Mouse (Mus musculus) CH12.LX (cell line): Measurements from ENCODE around the gene Oip5. TPM values are rescaled to one million over a fixed set of nuclear protein-coding genes. Genes with fewer than 3 reads are reported as not detected.

Experiments
- DNase-seq: peaks from one replicate; pipeline ENCODE4 v3.0.0-alpha.2; 2013; ENCODE audit errors: extremely low read depth
- H3K27ac ChIP-seq: 2 replicates; pipeline ENCODE4 v1.5.1; 2012; ENCODE audit warnings: low read depth, mild to moderate bottlenecking, control low read depth, moderate library complexity; ENCODE audit not compliant: insufficient read depth
- H3K27me3 ChIP-seq: replicated peaks from 2 replicates; pipeline ENCODE3; 2012; ENCODE audit warnings: inconsistent platforms
- H3K36me3 ChIP-seq, 2 experiments: replicated peaks in 1 of 2; 2 replicates each; pipeline versions ENCODE3 to v1.6.1; 2012; ENCODE audit warnings: inconsistent platforms in 1 of 2, low read length in 1 of 2, mild to moderate bottlenecking in 1 of 2, mixed read lengths in 1 of 2, moderate library complexity in 1 of 2; ENCODE audit not compliant: control insufficient read depth in 1 of 2, insufficient read depth in 1 of 2
- H3K4me1 ChIP-seq, 2 experiments: 2 replicates each; pipeline ENCODE4 v1.6.1; 2012; ENCODE audit warnings: inconsistent platforms in 1 of 2, moderate library complexity in 1 of 2; ENCODE audit not compliant: insufficient read depth in 2 of 2, control insufficient read depth in 1 of 2
- H3K4me2 ChIP-seq: 2 replicates; pipeline ENCODE4 v1.6.1; 2012; ENCODE audit warnings: low read depth, mild to moderate bottlenecking, control low read depth; ENCODE audit not compliant: poor library complexity, insufficient read depth, severe bottlenecking
- H3K4me3 ChIP-seq, 3 experiments: fragments of 150-350 bp in 1 of 3; sonication (generic) in 1 of 3; replicated peaks in 1 of 3; 2 replicates each; pipeline versions ENCODE3 to v1.5.1; 2011 to 2012; ENCODE audit warnings: low read depth in 2 of 3, low read length in 2 of 3, mild to moderate bottlenecking in 2 of 3, moderate library complexity in 2 of 3, control low read depth in 1 of 3, improper control_type of control experiment in 1 of 3, inconsistent platforms in 1 of 3, mixed read lengths in 1 of 3; ENCODE audit not compliant: poor library complexity in 1 of 3
- H3K79me2 ChIP-seq: replicated peaks from 2 replicates; pipeline ENCODE4 v1.6.1; 2012; ENCODE audit warnings: mild to moderate bottlenecking, moderate library complexity; ENCODE audit not compliant: control insufficient read depth, poor library complexity, insufficient read depth, severe bottlenecking; ENCODE audit errors: extremely low read depth
- H3K9ac ChIP-seq: 2 replicates; pipeline ENCODE4 v1.6.1; 2012; ENCODE audit warnings: low read depth, mild to moderate bottlenecking, control low read depth, moderate library complexity; ENCODE audit not compliant: insufficient read depth
- H3K9me3 ChIP-seq: replicated peaks from 2 replicates; pipeline ENCODE3; 2012; ENCODE audit warnings: low read length, inconsistent platforms, mixed read lengths
- BHLHE40 ChIP-seq: IDR thresholded peaks from 2 replicates; pipeline ENCODE4 v1.6.1; 2011; ENCODE audit warnings: mild to moderate bottlenecking, low read depth, low read length, improper control_type of control experiment
- CHD1 ChIP-seq: IDR thresholded peaks from 2 replicates; pipeline ENCODE4 v1.6.1; 2012; ENCODE audit warnings: low read depth, low read length, improper control_type of control experiment, inconsistent platforms
- CHD2 ChIP-seq: IDR thresholded peaks from 2 replicates; pipeline ENCODE4 v1.6.1; 2011; ENCODE audit warnings: low read length, improper control_type of control experiment
- CTCF ChIP-seq, 2 experiments: IDR thresholded peaks in 1 of 2; conservative IDR thresholded peaks in 1 of 2; 2 replicates each; pipeline ENCODE4 v1.5.1; 2011 to 2012; ENCODE audit warnings: low read depth in 2 of 2, low read length in 2 of 2, improper control_type of control experiment in 1 of 2, inconsistent platforms in 1 of 2, mild to moderate bottlenecking in 1 of 2, moderate library complexity in 1 of 2
- E2F4 ChIP-seq: IDR thresholded peaks from 2 replicates; pipeline ENCODE4 v1.6.1; 2011; ENCODE audit warnings: low read depth, low read length, improper control_type of control experiment; ENCODE audit not compliant: insufficient replicate concordance
- ELF1 ChIP-seq: IDR thresholded peaks from 2 replicates; pipeline ENCODE4 v1.6.1; 2014; ENCODE audit warnings: low read depth, mild to moderate bottlenecking, inconsistent platforms, low read length, improper control_type of control experiment
- EP300 ChIP-seq: IDR thresholded peaks from 2 replicates; pipeline ENCODE4 v1.6.1; 2011; ENCODE audit warnings: low read length, improper control_type of control experiment
- ETS1 ChIP-seq: conservative IDR thresholded peaks from 2 replicates; pipeline ENCODE4 v1.6.1; 2012; ENCODE audit warnings: low read depth, mild to moderate bottlenecking, inconsistent platforms, low read length, improper control_type of control experiment, moderate library complexity
- GABPA ChIP-seq: IDR thresholded peaks from 2 replicates; pipeline ENCODE4 v1.6.1; 2012; ENCODE audit warnings: low read depth, low read length, improper control_type of control experiment, inconsistent platforms; ENCODE audit not compliant: insufficient replicate concordance
- HCFC1 ChIP-seq: IDR thresholded peaks from 2 replicates; pipeline ENCODE4 v1.6.1; 2012; ENCODE audit warnings: low read depth, mild to moderate bottlenecking, inconsistent platforms, low read length, improper control_type of control experiment
- IRF4 ChIP-seq: IDR thresholded peaks from 2 replicates; pipeline ENCODE4 v1.6.1; 2014; ENCODE audit warnings: low read depth, mild to moderate bottlenecking, inconsistent platforms, low read length, improper control_type of control experiment
- JUN ChIP-seq: IDR thresholded peaks from 2 replicates; pipeline ENCODE4 v1.6.1; 2011; ENCODE audit warnings: low read depth, mild to moderate bottlenecking, low read length, improper control_type of control experiment, moderate library complexity; ENCODE audit not compliant: insufficient read depth
- JUND ChIP-seq: conservative IDR thresholded peaks from 2 replicates; pipeline ENCODE4 v1.6.1; 2011; ENCODE audit warnings: low read depth, low read length, improper control_type of control experiment
- KAT2A ChIP-seq: IDR thresholded peaks from 2 replicates; pipeline ENCODE4 v1.6.1; 2012; ENCODE audit warnings: low read length, improper control_type of control experiment, inconsistent platforms; ENCODE audit not compliant: insufficient replicate concordance
- MAFK ChIP-seq: IDR thresholded peaks from 2 replicates; pipeline ENCODE4 v1.6.1; 2011; ENCODE audit warnings: low read length, improper control_type of control experiment; ENCODE audit not compliant: insufficient replicate concordance
- MAX ChIP-seq: IDR thresholded peaks from 2 replicates; pipeline ENCODE4 v1.6.1; 2011; ENCODE audit warnings: low read length, improper control_type of control experiment
- MAZ ChIP-seq: IDR thresholded peaks from 2 replicates; pipeline ENCODE4 v1.6.1; 2012; ENCODE audit warnings: low read depth, mild to moderate bottlenecking, inconsistent platforms, low read length, improper control_type of control experiment, moderate library complexity
- MEF2A ChIP-seq: IDR thresholded peaks from 2 replicates; pipeline ENCODE4 v1.6.1; 2014; ENCODE audit warnings: low read depth, mild to moderate bottlenecking, inconsistent platforms, low read length, improper control_type of control experiment, borderline replicate concordance
- MXI1 ChIP-seq: IDR thresholded peaks from 2 replicates; pipeline ENCODE4 v1.6.1; 2011; ENCODE audit warnings: mild to moderate bottlenecking, low read depth, low read length, improper control_type of control experiment
- MYC ChIP-seq: IDR thresholded peaks from 2 replicates; pipeline ENCODE4 v1.6.1; 2011; ENCODE audit warnings: low read depth, mild to moderate bottlenecking, improper control_type of control experiment, low read length
- NELFE ChIP-seq: IDR thresholded peaks from 2 replicates; pipeline ENCODE4 v1.6.1; 2011; ENCODE audit warnings: low read depth, low read length, improper control_type of control experiment
- NRF1 ChIP-seq: IDR thresholded peaks from 2 replicates; pipeline ENCODE4 v1.6.1; 2014; ENCODE audit warnings: low read depth, mild to moderate bottlenecking, inconsistent platforms, low read length, improper control_type of control experiment, moderate library complexity
- PAX5 ChIP-seq: IDR thresholded peaks from 2 replicates; pipeline ENCODE4 v1.6.1; 2012; ENCODE audit warnings: low read length, inconsistent platforms, mixed read lengths
- POLR2A ChIP-seq: IDR thresholded peaks from 2 replicates; pipeline ENCODE4 v1.6.1; 2011; ENCODE audit warnings: low read depth, mild to moderate bottlenecking, improper control_type of control experiment, low read length
- POLR2AphosphoS2 ChIP-seq: IDR thresholded peaks from 2 replicates; pipeline ENCODE4 v1.6.1; 2011; ENCODE audit warnings: low read depth, low read length, improper control_type of control experiment
- RAD21 ChIP-seq: IDR thresholded peaks from 2 replicates; pipeline ENCODE4 v1.6.1; 2011; ENCODE audit warnings: low read depth, mild to moderate bottlenecking, low read length, improper control_type of control experiment, moderate library complexity
- RCOR1 ChIP-seq: conservative IDR thresholded peaks from 2 replicates; pipeline ENCODE4 v1.6.1; 2012; ENCODE audit warnings: low read depth, mild to moderate bottlenecking, inconsistent platforms, low read length, improper control_type of control experiment
- SIN3A ChIP-seq: IDR thresholded peaks from 2 replicates; pipeline ENCODE4 v1.6.1; 2012; ENCODE audit warnings: low read length, improper control_type of control experiment, inconsistent platforms
- SMC3 ChIP-seq: IDR thresholded peaks from 2 replicates; pipeline ENCODE4 v1.6.1; 2011; ENCODE audit warnings: low read depth, low read length, improper control_type of control experiment
- TBP ChIP-seq: conservative IDR thresholded peaks from 2 replicates; pipeline ENCODE4 v1.6.1; 2011; ENCODE audit warnings: low read depth, low read length, improper control_type of control experiment
- TCF12 ChIP-seq: IDR thresholded peaks from 2 replicates; pipeline ENCODE4 v1.6.1; 2014; ENCODE audit warnings: low read depth, mild to moderate bottlenecking, inconsistent platforms, low read length, improper control_type of control experiment
- UBTF ChIP-seq: IDR thresholded peaks from 2 replicates; pipeline ENCODE4 v1.6.1; 2012; ENCODE audit warnings: low read depth, mild to moderate bottlenecking, inconsistent platforms, low read length, improper control_type of control experiment, moderate library complexity
- USF1 ChIP-seq: IDR thresholded peaks from 2 replicates; pipeline ENCODE4 v1.6.1; 2014; ENCODE audit warnings: low read depth, mild to moderate bottlenecking, inconsistent platforms, low read length, improper control_type of control experiment
- USF2 ChIP-seq: conservative IDR thresholded peaks from 2 replicates; pipeline ENCODE4 v1.6.1; 2011; ENCODE audit warnings: low read depth, low read length, improper control_type of control experiment
- ZC3H11A ChIP-seq: IDR thresholded peaks from 2 replicates; pipeline ENCODE4 v1.6.1; 2012; ENCODE audit warnings: low read depth, mild to moderate bottlenecking, inconsistent platforms, low read length, improper control_type of control experiment
- ZKSCAN1 ChIP-seq: IDR thresholded peaks from 2 replicates; pipeline ENCODE4 v1.6.1; 2012; ENCODE audit warnings: low read depth, inconsistent platforms, low read length, improper control_type of control experiment, borderline replicate concordance
- ZMIZ1 ChIP-seq: IDR thresholded peaks from 2 replicates; pipeline ENCODE4 v1.6.1; 2012; ENCODE audit warnings: low read depth, mild to moderate bottlenecking, inconsistent platforms, low read length, improper control_type of control experiment
- ZNF384 ChIP-seq: IDR thresholded peaks from 2 replicates; pipeline ENCODE4 v1.6.1; 2012; ENCODE audit warnings: low read depth, low read length, improper control_type of control experiment, inconsistent platforms
- dilution Hi-C: fragments of 300-500 bp; cut with MboI; formaldehyde crosslinking; loops from 2 replicates; pipeline ENCODE4 v1.14.3; 2020; ENCODE audit warnings: low sequenced_read_pairs; ENCODE audit not compliant: extremely low pct_unique_long_range_greater_than_20kb, extremely low pct_ligation_motif_present
- in situ Hi-C: fragments of 300-500 bp; cut with MboI; formaldehyde crosslinking; loops from 3 replicates; pipeline ENCODE4 v1.14.3; 2019; ENCODE audit warnings: low sequenced_read_pairs, low pct_ligation_motif_present, low pct_unique_long_range_greater_than_20kb, mixed read lengths
- polyA plus RNA-seq: library from polyadenylated mRNA; unstranded; fragments of >175 nt; gene quantifications from 2 replicates; pipeline ENCODE4 v1.2.1, GENCODE M21; 2012; ENCODE audit warnings: low read depth; ENCODE audit not compliant: insufficient read length
- total RNA-seq, 2 experiments: library from RNA; depleted of rRNA; stranded (reverse); fragments of 300-350 nt in 1 of 2; fragments of >200 nt in 1 of 2; gene quantifications; 2 replicates each; pipeline ENCODE4 v1.2.3; 2012 to 2014

The Oip5 gene
- total RNA-seq (2012; rRNA removed) (22.0 and 24.5 TPM in 2 replicates), total RNA-seq (2014; rRNA removed) (49.6 and 53.6 TPM in 2 replicates), polyA plus RNA-seq (22.3 and 30.1 TPM in 2 replicates)

- H3K4me1 ChIP-seq: peaks cover 2 to 21% of the 10 kb centered on the region in 2 experiments; a peak in 2 of 4 replicates
- H3K4me3 ChIP-seq: peak within 1 kb of the TSS; percentile 66 to 88 (median 86)
- H3K9me3 ChIP-seq: no peaks in the 10 kb centered on the region
- in situ Hi-C loops (no loop called here), dilution Hi-C loops (no loop called here)
- TF ChIP-seq MAFK (no peak), MEF2A (0 out of 2 replicates have a peak, but pooled peaks have one; percentile 30), IRF4 (peak; percentile 51; the same call in 1 of the 2 replicates), TBP (peak; percentile 97), E2F4 (peak; percentile 90), JUND (no peak), CTCF (conservative IDR thresholded peaks at IDR 0.05 in 1 of 2, IDR thresholded peaks at IDR 0.05 in 1 of 2; ENCODE audit: low read depth in 2 of 2, low read length in 2 of 2) (no peak), EP300 (no peak), GABPA (no peak), MAZ (no peak), ETS1 (no peak), NELFE (peak; percentile 86), USF1 (no peak), MYC (peak; percentile 76; the same call in 1 of the 2 replicates), SMC3 (no peak), CHD2 (peak; percentile 92), ELF1 (peak; percentile 80), ZC3H11A (no peak), UBTF (no peak), RAD21 (no peak), NRF1 (peak; percentile 65), KAT2A (0 out of 2 replicates have a peak, but pooled peaks have one; percentile 42), ZKSCAN1 (no peak), JUN (no peak), MXI1 (peak; percentile 92), ZNF384 (no peak), POLR2A (peak; percentile 94), PAX5 (no peak), TCF12 (peak; percentile 79), ZMIZ1 (peak; percentile 89), RCOR1 (no peak), MAX (peak; percentile 78; the same call in 1 of the 2 replicates), POLR2AphosphoS2 (peak; percentile 70; the same call in 1 of the 2 replicates), HCFC1 (peak; percentile 65), USF2 (no peak), BHLHE40 (peak; percentile 42; the same call in 1 of the 2 replicates), SIN3A (peak; percentile 96), CHD1 (no peak)
- H3K4me2 ChIP-seq: peak within 1 kb of the TSS; percentile 66
- peaks cover 2 to 15% of the 10 kb centered on the region in 2 experiments for H3K36me3 ChIP-seq
- H3K79me2 ChIP-seq: peaks cover 38% of the 10 kb centered on the region
- peak; percentile 99 for DNase-seq
- H3K9ac ChIP-seq: peak within 1 kb of the TSS; percentile 69
- no peaks in the 10 kb centered on the region for H3K27me3 ChIP-seq
- H3K27ac ChIP-seq: peak within 1 kb of the TSS; percentile 75
Observed at GRCm38 (mm10) chr2:119618199-119618982, at the start of gene Oip5, which contains the start of gene Nusap1. Gene Oip5, minus strand, starts transcription at chr2:119618469. Gene Nusap1, plus strand, starts transcription at chr2:119618298.
